Mouse (Mus musculus) megakaryocyte progenitor cell, adult 5-6 weeks (primary cell): ENCODE results near the gene Rab5if. TPM values are rescaled to one million over a fixed set of nuclear protein-coding genes. Genes with fewer than 3 reads are reported as not detected.
"Not testable (repeated sequence)": the region's sequence is repeated elsewhere in the genome, so short reads cannot be mapped to it uniquely, and the experiment has no call there.

Experiments used
- ATAC-seq: replicated peaks from 2 replicates; pipeline ENCODE4 v1.8.0; 2016; ENCODE audit warnings: mild to moderate bottlenecking, moderate TSS enrichment, inconsistent platforms; ENCODE audit not compliant: poor library complexity
- total RNA-seq, 2 experiments: library from RNA; stranded (forward) in 1 of 2; stranded (reverse) in 1 of 2; fragments of 157-497, 149-512 nt in 1 of 2; fragments of 200-1000 nt in 1 of 2; gene quantifications; 2 replicates each; pipeline versions ENCODE4 v1.2.3 to v1.2.4; 2015 to 2017

Rab5if gene
- total RNA-seq, 2 experiments from 2014 or later: 204 to 377 TPM

- ATAC-seq: no peak
These were observed 23.2 kb downstream of the Rab5if start for GRCm38 (mm10) chr2:156886084-156886631.

GRCm38 (mm10) chr2:156887017-156887416 lies 24.1 kb downstream of the Rab5if start, which contains the start of gene Sla2:
TSS of gene Sla2 (minus strand) at chr2:156887192.
- peak; percentile 67 for ATAC-seq

GRCm38 (mm10) chr2:156888490-156888889 lies 25.6 kb downstream of the Rab5if start:
- no peak for ATAC-seq

GRCm38 (mm10) chr2:156892240-156892639 lies 29.3 kb downstream of the Rab5if start:
- ATAC-seq: no peak

- no peak for ATAC-seq
These were observed 29.9 kb downstream of the Rab5if start for GRCm38 (mm10) chr2:156892821-156893220.

GRCm38 (mm10) chr2:156894496-156895265 lies 31.8 kb downstream of the Rab5if start:
- peak; percentile 37; the same call in 1 of the 2 replicates for ATAC-seq

GRCm38 (mm10) chr2:156896384-156896914 lies 33.5 kb downstream of the Rab5if start:
- ATAC-seq: no peak; the same call in 1 of the 2 replicates

GRCm38 (mm10) chr2:156897034-156897433 lies 34.1 kb downstream of the Rab5if start:
- no peak for ATAC-seq

GRCm38 (mm10) chr2:156898374-156898773 lies 35.4 kb downstream of the Rab5if start:
- no peak for ATAC-seq

- ATAC-seq: no peak
These were observed 36.3 kb downstream of the Rab5if start for GRCm38 (mm10) chr2:156899184-156899583.

GRCm38 (mm10) chr2:156901344-156901743 lies 38.4 kb downstream of the Rab5if start:
- ATAC-seq: no peak

GRCm38 (mm10) chr2:156901883-156902282 lies 39.0 kb downstream of the Rab5if start:
- ATAC-seq: no peak

GRCm38 (mm10) chr2:156902411-156902810 lies 39.5 kb downstream of the Rab5if start:
- not testable (repeated sequence) for ATAC-seq

- ATAC-seq: peak; percentile 65; the same call in 1 of the 2 replicates
These were observed 40.4 kb downstream of the Rab5if start for GRCm38 (mm10) chr2:156903367-156903766.

GRCm38 (mm10) chr2:156904976-156905717 lies 42.2 kb downstream of the Rab5if start:
- no peak for ATAC-seq

GRCm38 (mm10) chr2:156905931-156906330 lies 43.0 kb downstream of the Rab5if start:
- not testable (repeated sequence) for ATAC-seq

- no peak for ATAC-seq
These were observed 50.3 kb downstream of the Rab5if start for GRCm38 (mm10) chr2:156913191-156913590.

GRCm38 (mm10) chr2:156915559-156915958 lies 52.6 kb downstream of the Rab5if start:
- no peak for ATAC-seq

- ATAC-seq: no peak
These were observed 53.6 kb downstream of the Rab5if start for GRCm38 (mm10) chr2:156916419-156917125.

- peak; percentile 97 for ATAC-seq
These were observed 55.6 kb downstream of the Rab5if start for GRCm38 (mm10) chr2:156918562-156918961.

- not testable (repeated sequence) for ATAC-seq
These were observed 56.3 kb downstream of the Rab5if start for GRCm38 (mm10) chr2:156919191-156919590.
